Mouse (Mus musculus) embryo, embryonic 11 days (tissue): ENCODE data around the gene Bpifb9b.
"Not testable (repeated sequence)": the region's sequence is repeated elsewhere in the genome, so short reads cannot be mapped to it uniquely, and the experiment has no call there.

Source experiments
- DNase-seq: peaks from one replicate; pipeline ENCODE4 v3.0.0-alpha.2; 2015

Bpifb9b gene

DNA sequence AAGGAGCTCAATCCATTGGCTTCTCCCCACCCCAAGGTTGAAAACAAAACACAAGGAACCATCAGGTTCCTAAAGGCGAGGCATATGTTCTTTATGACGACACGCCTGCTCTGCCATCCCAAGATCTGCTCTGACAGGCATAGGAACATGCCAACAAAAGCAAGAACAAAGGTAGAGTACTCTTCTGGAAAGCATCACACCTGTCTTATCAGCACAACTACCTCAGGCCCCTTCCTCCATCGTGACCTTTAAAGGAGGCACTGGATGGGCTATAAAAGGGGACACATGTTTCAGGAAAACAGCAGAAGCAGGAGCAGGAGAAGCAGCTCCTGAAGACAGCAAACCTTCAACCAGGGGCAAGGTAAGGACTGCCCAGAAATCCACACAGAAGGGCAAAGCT is at the start of gene Bpifb9b:
TSS of gene Bpifb9b (plus strand) at position 301 of the 400 bp plus-strand sequence.
- DNase-seq: not testable (repeated sequence)

DNA sequence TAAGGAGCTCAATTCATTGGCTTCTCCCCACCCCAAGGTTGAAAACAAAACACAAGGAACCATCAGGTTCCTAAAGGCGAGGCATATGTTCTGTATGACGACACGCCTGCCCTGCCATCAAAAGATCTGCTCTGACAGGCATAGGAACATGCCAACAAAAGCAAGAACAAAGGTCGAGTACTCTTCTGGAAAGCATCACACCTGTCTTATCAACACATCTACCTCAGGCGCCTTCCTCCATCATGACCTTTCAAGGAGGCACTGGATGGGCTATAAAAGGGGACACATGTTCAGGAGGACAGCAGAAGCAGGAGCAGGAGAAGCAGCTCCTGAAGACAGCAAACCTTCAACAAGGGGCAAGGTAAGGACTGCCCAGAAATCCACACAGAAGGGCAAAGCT is 49.5 kb upstream of the Bpifb9b start, which contains the start of gene Bpifb9a:
TSS of gene Bpifb9a (plus strand) at position 301 of the 400 bp plus-strand sequence.
- not testable (repeated sequence) for DNase-seq

DNA sequence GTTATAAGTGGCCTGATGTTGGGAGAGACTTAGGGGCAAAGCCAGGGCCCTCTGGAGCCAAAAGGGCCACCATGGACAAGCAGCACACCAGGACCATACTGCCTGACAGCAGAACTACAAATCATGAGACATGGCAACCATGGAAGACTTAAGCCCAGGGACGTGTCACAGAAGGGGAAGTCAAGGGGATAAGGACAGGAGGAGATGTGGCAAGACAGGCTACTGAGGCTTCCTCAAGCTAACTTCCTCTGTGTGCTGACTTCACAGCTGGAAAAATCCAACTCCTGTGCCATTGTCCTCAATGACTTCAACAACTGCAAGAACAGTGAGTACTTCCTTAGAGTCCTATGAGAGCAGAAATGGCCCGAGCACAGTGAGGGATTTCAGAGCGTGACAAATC is 42.6 kb upstream of the Bpifb9b start:
- DNase-seq: not testable (repeated sequence)

DNA sequence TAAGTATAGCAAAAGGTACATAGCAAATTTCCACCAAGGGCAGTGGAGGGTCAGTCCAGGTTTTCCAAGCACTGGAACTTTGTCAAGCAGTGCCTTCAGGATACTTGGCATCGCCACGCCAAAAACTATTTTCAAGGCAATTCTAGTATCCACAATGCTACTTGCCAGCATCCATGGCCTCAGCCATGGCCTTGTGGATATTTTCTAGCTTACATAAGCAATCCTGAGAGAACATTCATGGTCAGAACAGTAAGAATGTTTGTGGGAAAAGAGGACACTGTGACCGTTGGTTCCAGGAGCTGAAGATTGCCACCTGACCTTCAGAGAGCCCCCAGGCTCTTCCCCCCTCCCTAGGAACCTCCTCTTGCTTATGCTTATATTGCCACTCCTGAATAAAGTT is 15.2 kb upstream of the Bpifb9b start:
- DNase-seq: not testable (repeated sequence)

DNA sequence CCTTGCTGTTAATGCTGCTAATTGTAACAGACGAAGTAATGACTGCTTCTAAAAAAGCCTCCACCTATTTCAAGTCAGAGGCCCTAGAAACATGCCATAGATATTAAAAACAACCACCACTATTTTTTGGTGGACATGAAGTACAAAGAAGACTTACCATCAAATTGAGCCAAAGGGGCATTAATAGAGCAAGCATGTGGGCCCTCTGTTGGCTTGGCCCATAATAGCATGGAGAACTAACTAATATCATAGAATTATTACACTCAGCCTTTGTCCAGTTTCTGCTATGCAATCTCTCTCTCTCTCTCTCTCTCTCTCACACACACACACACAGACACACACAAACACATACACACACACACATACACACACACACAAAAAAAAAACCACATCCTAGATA is 14.2 kb upstream of the Bpifb9b start:
- no peak for DNase-seq

DNA sequence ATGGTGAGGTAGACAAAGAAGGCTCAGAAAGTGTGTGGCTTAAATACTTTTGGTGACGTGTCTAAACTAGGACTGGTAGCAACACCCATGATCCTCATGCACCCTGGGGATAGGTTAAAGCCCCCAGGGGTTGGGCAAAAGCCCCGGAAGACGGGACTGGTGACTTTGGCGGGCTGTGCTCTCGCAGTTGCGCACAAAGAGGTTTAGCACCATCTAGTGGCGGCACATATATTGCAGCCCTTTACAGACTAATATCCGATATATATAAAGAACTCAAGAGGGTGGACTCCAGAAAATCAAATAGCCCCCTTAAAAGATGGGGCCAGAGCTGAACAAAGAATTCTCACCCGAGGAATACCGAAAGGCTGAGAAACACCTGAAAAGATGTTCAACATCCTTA is 12.3 kb upstream of the Bpifb9b start:
- peak; percentile 74 for DNase-seq

DNA sequence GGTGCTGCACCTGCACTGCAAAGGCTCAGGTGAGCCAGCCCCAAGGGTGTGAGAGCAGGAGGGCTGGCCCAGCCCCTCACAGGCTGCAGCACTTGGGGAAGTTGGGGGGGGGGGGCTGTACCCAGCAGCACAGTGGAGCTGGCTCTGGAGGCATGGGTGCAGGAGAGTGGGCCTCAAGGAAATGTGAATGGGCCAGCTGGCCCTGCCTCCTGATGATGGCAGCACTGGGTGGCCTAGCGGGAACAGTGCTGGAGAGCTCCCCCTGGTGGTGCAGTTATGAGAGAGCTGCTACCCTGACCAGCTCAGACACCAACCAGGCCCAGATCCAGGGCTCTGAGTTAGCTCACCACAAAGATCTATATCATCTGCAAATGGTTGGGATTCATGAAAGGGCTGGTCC is 6.5 kb upstream of the Bpifb9b start:
- peak; percentile 86 for DNase-seq

DNA sequence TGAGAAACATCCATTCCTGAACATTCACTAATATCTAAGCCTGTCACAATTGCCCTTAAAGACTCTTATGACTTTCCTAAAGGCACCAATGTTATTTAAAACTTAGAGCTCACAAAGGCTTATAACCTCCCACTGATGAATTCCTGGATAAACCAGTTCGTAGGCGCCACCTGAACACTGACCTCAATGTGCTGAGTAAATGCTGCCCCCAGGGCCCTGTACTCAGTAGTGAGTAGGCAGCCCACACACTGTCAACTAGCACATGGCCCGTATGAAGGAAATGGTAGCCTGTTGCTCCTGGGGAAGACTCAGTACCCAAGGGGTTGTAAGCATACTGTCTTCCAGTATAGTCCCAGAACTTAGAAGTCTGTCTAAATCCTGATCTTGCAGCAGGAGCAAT is 5.3 kb upstream of the Bpifb9b start:
- no peak for DNase-seq

DNA sequence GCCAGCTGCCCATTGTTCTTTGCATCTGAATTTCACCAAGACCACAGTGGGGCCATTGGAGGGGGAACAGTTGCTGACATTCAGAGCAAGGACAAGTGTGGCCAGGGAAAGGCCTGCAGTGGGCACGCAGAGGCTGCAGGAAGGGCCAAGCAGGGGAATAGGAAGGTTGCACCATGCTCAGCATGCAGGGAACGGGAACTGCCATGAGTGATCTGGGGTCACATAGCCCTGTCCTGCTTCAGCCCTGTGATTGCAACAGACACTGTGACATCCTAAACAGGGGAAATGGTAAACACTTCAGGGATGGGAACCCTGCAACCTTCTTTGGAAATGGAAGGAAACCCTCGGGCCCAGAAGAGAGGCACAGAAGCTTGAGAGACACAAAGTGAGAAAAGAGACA is 2.4 kb upstream of the Bpifb9b start:
- DNase-seq: not testable (repeated sequence)

DNA sequence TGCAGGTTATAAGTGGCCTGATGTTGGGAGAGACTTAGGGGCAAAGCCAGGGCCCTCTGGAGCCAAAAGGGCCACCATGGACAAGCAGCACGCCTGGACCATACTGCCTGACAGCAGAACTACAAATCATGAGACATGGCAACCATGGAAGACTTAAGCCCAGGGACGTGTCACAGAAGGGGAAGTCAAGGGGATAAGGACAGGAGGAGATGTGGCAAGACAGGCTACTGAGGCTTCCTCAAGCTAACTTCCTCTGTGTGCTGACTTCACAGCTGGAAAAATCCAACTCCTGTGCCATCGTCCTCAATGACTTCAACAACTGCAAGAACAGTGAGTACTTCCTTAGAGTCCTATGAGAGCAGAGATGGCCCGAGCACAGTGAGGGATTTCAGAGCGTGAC is 6.7 kb downstream of the Bpifb9b start:
- not testable (repeated sequence) for DNase-seq

DNA sequence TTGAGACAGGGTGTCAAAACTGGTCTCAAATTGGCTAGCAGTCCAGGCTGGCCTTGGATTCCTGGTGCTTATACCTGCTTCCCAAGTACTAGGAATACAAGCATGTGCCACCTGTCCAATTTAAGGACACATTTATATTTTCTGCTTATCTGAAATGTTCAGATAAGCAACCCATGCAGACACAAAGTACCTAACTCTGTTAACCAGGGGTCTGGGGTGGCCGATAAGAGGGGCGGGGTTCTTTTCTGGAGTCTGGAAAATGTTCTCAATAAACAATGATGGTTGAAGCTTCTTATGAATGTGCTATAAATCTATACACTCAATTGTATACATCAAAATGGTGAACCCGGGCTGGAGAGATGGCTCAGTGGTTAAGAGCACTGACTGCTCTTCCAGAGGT is 19.8 kb downstream of the Bpifb9b start:
- DNase-seq: no peak

DNA sequence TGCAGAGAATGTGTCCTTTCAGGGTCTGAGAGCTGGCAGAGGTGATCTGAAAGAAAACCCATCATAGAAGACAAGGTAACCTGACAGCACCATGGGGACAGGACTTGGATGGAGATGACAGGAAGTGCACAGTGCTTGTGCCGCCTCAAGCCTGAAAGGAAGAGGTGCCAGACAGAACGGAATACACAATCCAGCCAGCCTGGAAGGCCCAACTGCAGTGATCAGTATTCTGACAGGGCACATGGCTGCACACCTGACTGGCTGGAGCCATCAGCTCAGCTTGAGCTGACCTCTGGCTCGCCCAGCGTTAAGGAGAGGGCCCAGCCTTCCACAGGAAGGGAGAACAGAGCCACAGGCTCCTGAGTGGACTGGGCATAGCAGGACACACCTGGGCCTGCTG is 28.5 kb downstream of the Bpifb9b start:
- no peak for DNase-seq

DNA sequence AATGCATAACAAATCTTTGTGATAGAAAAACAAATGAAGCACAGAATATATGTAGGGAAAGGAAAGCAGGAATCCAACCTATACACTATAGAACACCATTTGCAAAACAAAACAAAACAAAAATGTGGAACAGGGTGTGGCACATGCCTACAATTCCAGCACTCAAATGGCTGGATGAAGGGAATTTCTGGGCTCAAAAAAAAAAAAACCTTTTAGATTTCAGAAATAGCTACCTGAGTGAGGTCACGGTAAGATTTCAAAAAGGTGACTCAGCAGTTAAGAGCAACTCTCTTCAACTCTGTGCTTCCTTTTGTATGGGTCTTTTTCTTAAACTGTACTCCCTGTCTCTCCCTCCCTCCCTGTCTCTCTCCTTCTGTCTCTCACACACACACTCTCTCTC is 31.1 kb downstream of the Bpifb9b start:
- no peak for DNase-seq

DNA sequence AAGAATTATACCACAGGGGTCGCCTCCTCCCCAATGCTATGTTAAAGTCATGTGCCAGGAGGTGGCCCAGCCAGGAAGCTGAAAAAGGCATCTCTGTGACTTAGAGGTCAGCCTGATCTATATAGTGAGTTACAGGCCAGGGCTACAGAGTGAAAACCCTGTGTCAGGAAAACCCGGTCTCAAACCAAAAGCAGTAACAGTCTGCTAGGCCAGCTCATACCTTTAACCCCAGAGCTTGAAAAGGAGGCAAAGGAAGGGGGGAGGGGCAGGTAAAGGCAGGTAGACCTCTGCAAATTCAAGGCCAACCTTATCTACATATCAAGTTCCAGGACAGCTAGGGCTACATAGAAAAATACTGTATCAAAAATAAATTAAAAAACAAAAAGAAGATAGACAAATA is 32.3 kb downstream of the Bpifb9b start:
- DNase-seq: no peak

DNA sequence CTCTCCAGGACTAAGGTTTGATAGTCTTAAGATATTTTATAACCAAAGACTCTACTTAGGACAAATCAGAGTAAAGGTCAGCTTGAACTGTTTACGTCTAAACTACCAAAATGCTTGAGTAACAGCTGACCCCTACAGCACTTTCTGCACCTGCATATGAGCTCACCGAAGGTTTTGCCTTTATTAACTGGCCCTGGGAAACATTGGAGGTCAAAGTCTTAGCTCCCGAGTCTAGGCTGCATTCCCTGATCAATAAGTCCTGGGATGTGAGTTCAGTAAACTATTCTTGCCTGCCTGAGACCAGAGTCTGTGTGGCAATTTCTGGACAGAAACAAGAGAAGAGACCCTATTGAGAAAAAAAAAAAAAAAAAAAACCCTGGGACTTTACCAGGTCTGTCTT is 41.1 kb downstream of the Bpifb9b start:
- no peak for DNase-seq

DNA sequence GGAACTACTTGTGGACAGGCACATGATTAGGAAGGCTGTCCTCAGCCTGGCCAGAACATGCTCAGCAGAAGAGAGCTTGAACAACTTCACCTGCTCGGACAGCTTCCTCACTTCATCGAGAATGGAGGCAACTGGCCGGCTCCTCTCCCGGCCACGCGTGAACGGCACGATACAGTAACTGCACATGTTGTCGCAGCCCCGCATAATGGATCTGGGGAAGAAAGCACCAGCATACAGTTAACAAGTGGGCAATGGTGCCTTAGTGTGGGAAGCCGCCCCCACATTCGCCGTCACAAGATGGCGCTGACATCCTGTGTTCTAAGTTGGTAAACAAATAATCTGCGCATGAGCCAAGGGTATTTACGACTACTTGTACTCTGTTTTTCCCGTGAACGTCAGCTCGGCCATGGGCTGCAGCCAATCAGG is 47.0 kb downstream of the Bpifb9b start:
- not testable (repeated sequence) for DNase-seq

DNA sequence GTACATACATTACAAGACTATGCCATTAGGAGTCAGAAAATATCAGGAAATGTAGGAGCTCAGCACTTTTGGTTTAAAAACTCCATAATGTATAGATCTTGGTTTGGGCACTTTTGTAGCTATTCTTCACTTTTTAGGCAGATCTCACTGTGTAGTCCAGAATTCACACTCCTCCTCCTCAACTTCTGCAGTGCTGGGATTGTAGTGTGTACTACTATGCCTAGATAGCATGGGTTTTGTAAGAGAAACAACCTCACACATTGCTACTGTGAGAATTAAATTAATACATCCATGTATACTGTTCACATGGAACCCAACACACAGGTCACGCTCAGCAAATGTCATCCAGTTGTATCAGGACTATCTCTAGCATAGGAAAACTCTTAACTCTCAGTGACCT is 60.5 kb downstream of the Bpifb9b start:
- no peak for DNase-seq
